Mouse (Mus musculus) lung, embryonic 14.5 days (tissue): ENCODE results near the gene Plk3. TPM values are rescaled to one million over a fixed set of nuclear protein-coding genes. Genes with fewer than 3 reads are reported as not detected.

Experiments
- ATAC-seq: fragments of 200-750 bp; cut with Nextera tagmentation; 2 replicates; pipeline ENCODE4 v1.8.0; 2017; ENCODE audit warnings: mild to moderate bottlenecking, moderate TSS enrichment, moderate library complexity; ENCODE audit not compliant: insufficient read depth
- DNase-seq: peaks from one replicate; pipeline ENCODE4 v3.0.0-alpha.2; 2015
- H3K27ac ChIP-seq: fragments of 300-500 bp; sonication (generic); 2 replicates; pipeline ENCODE4 v1.5.1; 2014; ENCODE audit warnings: low read depth, mild to moderate bottlenecking, moderate library complexity
- H3K27me3 ChIP-seq: fragments of 300-500 bp; sonication (generic); 2 replicates; pipeline ENCODE4 v1.6.1; 2014; ENCODE audit warnings: low read length, control low read depth; ENCODE audit not compliant: insufficient read depth
- H3K36me3 ChIP-seq: fragments of 300-500 bp; sonication (generic); 2 replicates; pipeline ENCODE4 v1.6.1; 2014; ENCODE audit warnings: control low read depth; ENCODE audit not compliant: insufficient read depth
- H3K4me1 ChIP-seq: fragments of 300-500 bp; sonication (generic); 2 replicates; pipeline ENCODE4 v1.6.1; 2014; ENCODE audit warnings: antibody characterized with exemption, control low read depth; ENCODE audit not compliant: insufficient read depth
- H3K4me2 ChIP-seq: fragments of 300-500 bp; sonication (generic); 2 replicates; pipeline ENCODE4 v1.6.1; 2014; ENCODE audit warnings: mild to moderate bottlenecking
- H3K4me3 ChIP-seq: fragments of 300-500 bp; sonication (generic); 2 replicates; pipeline ENCODE4 v1.5.1; 2014; ENCODE audit warnings: low read depth, low read length
- H3K9ac ChIP-seq: fragments of 300-500 bp; sonication (generic); 2 replicates; pipeline ENCODE4 v1.6.1; 2014
- H3K9me3 ChIP-seq: fragments of 300-500 bp; sonication (generic); 2 replicates; pipeline ENCODE4 v1.6.1; 2016; ENCODE audit warnings: low read depth, low read length, control low read depth
- CTCF ChIP-seq: IDR thresholded peaks from 2 replicates; pipeline ENCODE4 v1.5.1; 2016; ENCODE audit warnings: antibody characterized with exemption, low read depth
- WGBS: fragments of 180-500 bp; shearing (Covaris S2); extraction: QIAGEN DNeasy Blood & Tissue Kit; methylation state at CpG from one replicate; pipeline ENCODE4 v1.1.7; 2014; 5-methylcytosine and 5-hydroxymethylcytosine counted together
- microRNA-seq: library from miRNA; unstranded; fragments of <30 nt; microRNA quantifications from one replicate; pipeline ENCODE4, GENCODE M21; 2016; ENCODE audit warnings: borderline number of aligned reads
- polyA plus RNA-seq: library from polyadenylated mRNA; unstranded; fragments of >200 nt; fragmentation: Nextera tagmentation; extraction: Ambion mirVana; gene quantifications from 2 replicates; pipeline ENCODE4 v1.2.1, GENCODE M21; 2014

The Plk3 gene
- polyA plus RNA-seq, 1 experiment from 2014 or later, result 5.1 TPM

- peak overlapping the region; percentile 98 for H3K4me2 ChIP-seq
- TF ChIP-seq CTCF, result no peak
- H3K27me3 ChIP-seq, result no peaks in the 10 kb centered on the region
- peaks cover 10% of the 10 kb centered on the region for H3K4me1 ChIP-seq
- H3K9me3 ChIP-seq, result no peaks in the 10 kb centered on the region
- H3K36me3 ChIP-seq, result peaks cover 17% of the 10 kb centered on the region; the same call in 1 of the 2 replicates
- peak overlapping the region; percentile 67 for H3K4me3 ChIP-seq
- H3K27ac ChIP-seq, result peak overlapping the region; percentile 82
- ATAC-seq (no peak), DNase-seq (peak; percentile 31)
- H3K9ac ChIP-seq, result peak overlapping the region; percentile 70
- 5% methylated on average over 5 of the region's 5 CpGs for WGBS
These were observed 37.1 kb downstream of the Plk3 start for GRCm38 (mm10) chr4:117096666-117097065.

- Histone ChIP-seq H3K4me2 (peak within 1 kb of the TSS; percentile 98), H3K27ac (peak within 1 kb of the TSS; percentile 82), H3K27me3 (no peaks in the 10 kb centered on the region), H3K4me1 (peaks cover 10% of the 10 kb centered on the region), H3K4me3 (peak within 1 kb of the TSS; percentile 67), H3K9ac (peak within 1 kb of the TSS; percentile 70), H3K9me3 (no peaks in the 10 kb centered on the region), H3K36me3 (peaks cover 9% of the 10 kb centered on the region; the same call in 1 of the 2 replicates)
- DNase-seq (peak; percentile 95), ATAC-seq (peak; percentile 77)
- TF ChIP-seq CTCF, result no peak; the same call in 1 of the 2 replicates
- WGBS, result 2% methylated on average over 50 of the region's 50 CpGs
These were observed 38.0 kb downstream of the Plk3 start, which contains the start of gene Ptch2 for GRCm38 (mm10) chr4:117095551-117096452. TSS of gene Ptch2 (plus strand) at chr4:117096075.

GRCm38 (mm10) chr4:117094626-117095361 is 39.0 kb downstream of the Plk3 start:
- peak overlapping the region; percentile 82 for H3K27ac ChIP-seq
- no peaks in the 10 kb centered on the region for H3K27me3 ChIP-seq
- peaks cover 12% of the 10 kb centered on the region for H3K4me1 ChIP-seq
- no peak for TF ChIP-seq CTCF
- H3K9ac ChIP-seq, result no peak overlapping the region
- ATAC-seq, result no peak
- H3K4me3 ChIP-seq, result peak overlapping the region; percentile 67; the same call in 1 of the 2 replicates
- DNase-seq, result no peak
- H3K36me3 ChIP-seq, result 0 out of 2 replicates have a peak, but pooled peaks cover under 1% of the 10 kb centered on the region
- peak overlapping the region; percentile 98 for H3K4me2 ChIP-seq
- 51% methylated on average over 3 of the region's 3 CpGs for WGBS
- no peaks in the 10 kb centered on the region for H3K9me3 ChIP-seq

- Histone ChIP-seq H3K9me3 (no peaks in the 10 kb centered on the region), H3K27me3 (no peaks in the 10 kb centered on the region), H3K36me3 (peaks cover 14% of the 10 kb centered on the region; the same call in 1 of the 2 replicates), H3K9ac (no peak overlapping the region), H3K4me2 (no peak overlapping the region), H3K4me3 (no peak overlapping the region), H3K4me1 (peaks cover 10% of the 10 kb centered on the region), H3K27ac (no peak overlapping the region)
- DNase-seq (no peak), ATAC-seq (no peak)
- WGBS, result 65% methylated on average over 7 of the region's 7 CpGs
- TF ChIP-seq CTCF, result no peak
These were observed 43.2 kb downstream of the Plk3 start for GRCm38 (mm10) chr4:117090586-117090985.

- H3K36me3 ChIP-seq, result peaks cover 18% of the 10 kb centered on the region; the same call in 1 of the 2 replicates
- no peak overlapping the region for H3K4me3 ChIP-seq
- H3K4me2 ChIP-seq, result no peak overlapping the region
- no peak overlapping the region for H3K9ac ChIP-seq
- 71% methylated on average over 7 of the region's 7 CpGs for WGBS
- H3K27me3 ChIP-seq, result no peaks in the 10 kb centered on the region
- no peak for ATAC-seq
- 0 out of 2 replicates have a peak, but pooled peaks cover 4% of the 10 kb centered on the region for H3K4me1 ChIP-seq
- no peak for DNase-seq
- no peaks in the 10 kb centered on the region for H3K9me3 ChIP-seq
- no peak for TF ChIP-seq CTCF
- H3K27ac ChIP-seq, result no peak overlapping the region
These were observed 45.7 kb downstream of the Plk3 start for GRCm38 (mm10) chr4:117087948-117088640.

Small RNA genes within 50 kb of the gene (microRNA-seq; reads per million reads assigned to microRNA genes)
- not detected for gene Gm22398

Other genes with a start within 250 kb of the Plk3 start
- gene Urod, start 139.6 kb downstream of the Plk3 start, polyA plus RNA-seq, result 87.2 and 95.9 TPM in 2 replicates
- 7.9 and 9.1 TPM in 2 replicates for gene Hectd3, start 138.6 kb downstream of the Plk3 start, polyA plus RNA-seq
- 43.5 and 45.2 TPM in 2 replicates for gene Eif2b3, start 114.6 kb downstream of the Plk3 start, polyA plus RNA-seq
- 12.2 and 14.1 TPM in 2 replicates for gene Ptch2, start 37.9 kb downstream of the Plk3 start, polyA plus RNA-seq
- 6.7 and 7.6 TPM in 2 replicates for gene Btbd19, start 8.2 kb downstream of the Plk3 start, polyA plus RNA-seq
- not detected in 2 replicates for gene Tctex1d4, start 7.2 kb downstream of the Plk3 start, polyA plus RNA-seq
- 1,312 and 1,358 TPM in 2 replicates for gene Rps8, start 22.3 kb upstream of the Plk3 start, polyA plus RNA-seq
- gene Kif2c, start 48.7 kb upstream of the Plk3 start, polyA plus RNA-seq, result 78.9 and 85.9 TPM in 2 replicates
- 10.7 and 12.4 TPM in 2 replicates for gene Tmem53, start 118.0 kb upstream of the Plk3 start, polyA plus RNA-seq
- 0.18 and 0.43 TPM in 2 replicates for gene Armh1, start 118.2 kb upstream of the Plk3 start, polyA plus RNA-seq